Mouse (Mus musculus): ENCODE data around the gene Spic. TPM values are rescaled to one million over a fixed set of nuclear protein-coding genes. Genes with fewer than 3 reads are reported as not detected.
A peak's percentile ranks its signal among the peaks of the same experiment; 100 is the strongest.

Gene Spic
- 0.66 and 0.84 TPM in 2 replicates for polyA plus RNA-seq (2015; fragmentation: Nextera tagmentation; extraction: Ambion mirVana)

DNA sequence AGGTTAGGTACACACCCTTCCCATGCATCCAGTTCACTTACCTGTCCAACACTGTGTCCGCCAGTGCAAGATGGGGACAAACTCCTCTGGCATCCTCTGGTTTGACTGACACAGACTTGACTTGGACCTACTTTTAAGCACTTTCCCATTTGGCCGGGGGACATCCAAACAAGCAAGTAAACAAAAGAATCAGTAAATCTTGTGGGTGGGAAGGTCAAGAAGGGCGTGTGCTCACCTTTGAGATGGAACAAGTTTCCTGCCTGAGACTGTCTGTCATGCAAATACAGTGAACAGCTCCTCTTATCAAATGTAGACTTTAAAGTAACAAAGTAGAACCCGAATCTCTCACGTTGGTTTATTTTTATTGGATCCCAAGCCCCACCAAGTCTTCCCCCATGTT, at the start of gene Spic:
TSS of gene Spic (minus strand) at position 91 of the 400 bp plus-strand sequence.
- WGBS: 70% methylated on average over 5 of the region's 5 CpGs
- ATAC-seq (ENCODE audit: low FRiP score, low TSS enrichment): no peak
- Histone ChIP-seq H3K4me2 (replicated peaks; ENCODE audit: low read depth, low read length) (no peak within 1 kb of the TSS), H3K27ac (ENCODE audit: low read length) (no peak within 1 kb of the TSS), H3K9ac (replicated peaks; ENCODE audit: low read length) (no peak within 1 kb of the TSS), H3K27me3 (ENCODE audit: insufficient read depth, low read length) (no peaks in the 10 kb centered on the region), H3K4me1 (ENCODE audit: insufficient read depth, low read length) (no peaks in the 10 kb centered on the region), H3K36me3 (ENCODE audit: insufficient read depth, low read length) (no peaks in the 10 kb centered on the region), H3K9me3 (ENCODE audit: low read length) (no peaks in the 10 kb centered on the region), H3K4me3 (ENCODE audit: low read length) (no peak within 1 kb of the TSS)

DNA sequence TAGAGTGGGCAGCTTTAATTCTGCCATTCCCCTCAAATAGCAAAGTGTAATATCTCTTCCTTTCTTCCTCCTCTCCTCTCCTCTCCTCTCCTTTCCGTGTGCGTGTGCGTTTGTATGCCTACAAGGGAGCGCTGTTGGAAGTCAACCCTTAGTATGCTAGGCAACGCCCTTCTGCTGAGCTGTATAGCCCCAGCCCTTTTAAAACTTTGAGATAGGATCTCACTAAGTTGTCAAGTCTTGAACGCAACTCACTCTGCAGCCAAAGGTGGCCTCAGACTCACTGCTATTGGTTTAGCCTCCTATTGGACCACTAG, 47.5 kb upstream of the Spic start:
- peaks cover 15% of the 10 kb centered on the region for H3K4me1 ChIP-seq (ENCODE audit: insufficient read depth, low read length)
- peak overlapping the region; percentile 68 for H3K4me3 ChIP-seq (ENCODE audit: low read length)
- WGBS: 12% methylated on average over 6 of the region's 6 CpGs
- H3K36me3 ChIP-seq (ENCODE audit: insufficient read depth, low read length): peaks cover 14% of the 10 kb centered on the region
- H3K9me3 ChIP-seq (ENCODE audit: low read length): no peaks in the 10 kb centered on the region
- no peaks in the 10 kb centered on the region for H3K27me3 ChIP-seq (ENCODE audit: insufficient read depth, low read length)
- peak overlapping the region; percentile 97 for H3K9ac ChIP-seq (replicated peaks; ENCODE audit: low read length)
- H3K4me2 ChIP-seq (replicated peaks; ENCODE audit: low read depth, low read length): peak overlapping the region; percentile 81
- no peak for ATAC-seq (ENCODE audit: low FRiP score, low TSS enrichment)
- no peak overlapping the region for H3K27ac ChIP-seq (ENCODE audit: low read length)

DNA sequence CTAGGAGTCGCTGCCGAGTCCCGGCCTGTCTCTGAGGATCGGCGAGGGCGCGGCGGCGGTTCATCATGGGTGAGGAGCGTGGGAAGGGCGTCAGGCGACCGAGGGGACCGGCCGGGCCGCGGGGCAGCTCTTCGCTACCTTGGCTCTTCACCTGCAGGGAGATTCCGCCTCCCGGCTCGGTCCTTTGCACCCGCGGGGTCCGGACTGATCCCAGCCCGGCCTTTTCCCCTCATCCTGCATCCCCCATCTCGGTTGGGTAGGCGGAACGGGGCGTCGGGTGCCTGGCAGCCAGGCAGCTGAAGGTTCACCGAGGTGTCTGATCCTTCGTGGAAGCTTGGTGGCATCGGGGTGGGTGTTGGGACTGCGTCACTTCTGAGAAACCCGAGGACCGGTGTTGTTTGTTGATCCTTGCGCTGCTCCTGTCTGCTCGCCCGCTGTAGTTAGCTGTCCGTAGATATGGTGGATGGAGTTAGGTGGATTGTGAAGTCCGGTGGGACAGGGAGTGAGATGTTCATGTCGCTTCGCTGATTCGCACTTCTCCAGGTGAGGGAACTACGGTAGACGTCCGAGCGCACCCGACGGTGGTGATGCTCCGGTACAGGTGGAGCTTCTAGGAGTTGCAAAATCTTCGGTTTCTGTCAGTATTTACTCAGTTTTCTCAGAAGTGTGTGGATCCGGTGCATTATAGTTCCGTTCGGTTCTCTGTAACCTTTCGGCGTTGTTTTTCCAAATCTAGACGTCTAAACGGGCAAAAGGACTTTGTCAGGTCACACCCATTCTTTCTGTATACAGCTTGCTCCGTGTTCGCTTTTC, 46.9 kb upstream of the Spic start:
- Histone ChIP-seq H3K9me3 (ENCODE audit: low read length) (no peaks in the 10 kb centered on the region), H3K4me2 (replicated peaks; ENCODE audit: low read depth, low read length) (peak overlapping the region; percentile 81), H3K9ac (replicated peaks; ENCODE audit: low read length) (peak overlapping the region; percentile 97), H3K27ac (ENCODE audit: low read length) (peak overlapping the region; percentile 94), H3K27me3 (ENCODE audit: insufficient read depth, low read length) (no peaks in the 10 kb centered on the region), H3K4me1 (ENCODE audit: insufficient read depth, low read length) (peaks cover 15% of the 10 kb centered on the region), H3K36me3 (ENCODE audit: insufficient read depth, low read length) (peaks cover 8% of the 10 kb centered on the region; the same call in 1 of the 2 replicates), H3K4me3 (ENCODE audit: low read length) (peak overlapping the region; percentile 68)
- ATAC-seq (ENCODE audit: low FRiP score, low TSS enrichment): peak; percentile 55
- WGBS: 1% methylated on average over 61 of the region's 61 CpGs

DNA sequence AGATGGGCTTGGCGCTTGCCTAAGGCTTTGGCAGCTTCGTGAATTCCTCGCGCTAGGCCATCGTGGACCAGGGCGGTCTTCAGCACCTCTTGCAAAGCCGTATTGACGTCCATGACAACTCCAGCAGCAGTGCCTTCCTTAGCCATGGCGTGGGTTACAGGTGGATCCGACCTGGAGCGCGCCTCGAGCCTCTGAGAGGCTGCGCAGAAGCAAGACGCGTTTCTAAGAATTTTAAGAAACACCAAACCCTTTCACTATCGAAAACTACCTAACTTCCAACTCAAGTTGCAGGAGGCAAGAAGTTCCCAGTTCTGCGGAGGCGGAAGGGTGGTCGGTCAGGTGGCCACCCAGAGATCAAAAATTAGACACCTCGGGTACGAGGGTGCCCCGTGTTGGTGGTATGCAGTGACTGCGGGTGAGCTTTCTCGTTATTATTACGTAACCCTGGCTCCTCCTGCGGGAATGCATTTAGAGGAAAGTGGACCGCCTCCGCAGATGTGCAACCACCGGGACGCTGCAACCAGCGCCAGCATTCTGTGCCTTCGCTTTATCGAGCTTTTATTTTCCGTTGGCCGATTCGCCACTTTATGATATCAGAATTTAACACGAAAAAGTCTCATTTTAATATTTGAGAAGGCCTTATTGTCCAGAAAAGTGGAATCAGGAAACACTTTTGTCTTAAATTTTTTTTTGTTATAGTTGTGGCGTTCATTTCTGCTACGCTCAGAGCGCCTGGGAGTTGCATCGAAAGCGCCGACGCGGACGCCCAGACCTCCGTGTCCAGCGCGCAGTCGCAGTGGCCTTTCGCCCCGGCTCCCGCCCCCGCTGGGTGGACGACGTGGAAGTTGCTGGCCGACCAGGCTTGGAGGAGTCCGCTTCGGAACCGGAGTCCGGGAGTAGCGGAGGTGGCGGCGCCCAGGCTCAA, 46.0 kb upstream of the Spic start, which contains the start of gene Arl1:
TSS of gene Arl1 (plus strand) at position 288 of the 925 bp plus-strand sequence.
- under 1% methylated on average over 65 of the region's 65 CpGs for WGBS
- Histone ChIP-seq H3K4me2 (replicated peaks; ENCODE audit: low read depth, low read length) (peak within 1 kb of the TSS; percentile 81), H3K9me3 (ENCODE audit: low read length) (no peaks in the 10 kb centered on the region), H3K27me3 (ENCODE audit: insufficient read depth, low read length) (no peaks in the 10 kb centered on the region), H3K4me1 (ENCODE audit: insufficient read depth, low read length) (peaks cover 15% of the 10 kb centered on the region), H3K4me3 (ENCODE audit: low read length) (peak within 1 kb of the TSS; percentile 68), H3K9ac (replicated peaks; ENCODE audit: low read length) (peak within 1 kb of the TSS; percentile 97), H3K27ac (ENCODE audit: low read length) (peak within 1 kb of the TSS; percentile 94), H3K36me3 (ENCODE audit: insufficient read depth, low read length) (0 out of 2 replicates have a peak, but pooled peaks cover under 1% of the 10 kb centered on the region)
- ATAC-seq (ENCODE audit: low FRiP score, low TSS enrichment): peak; percentile 97

DNA sequence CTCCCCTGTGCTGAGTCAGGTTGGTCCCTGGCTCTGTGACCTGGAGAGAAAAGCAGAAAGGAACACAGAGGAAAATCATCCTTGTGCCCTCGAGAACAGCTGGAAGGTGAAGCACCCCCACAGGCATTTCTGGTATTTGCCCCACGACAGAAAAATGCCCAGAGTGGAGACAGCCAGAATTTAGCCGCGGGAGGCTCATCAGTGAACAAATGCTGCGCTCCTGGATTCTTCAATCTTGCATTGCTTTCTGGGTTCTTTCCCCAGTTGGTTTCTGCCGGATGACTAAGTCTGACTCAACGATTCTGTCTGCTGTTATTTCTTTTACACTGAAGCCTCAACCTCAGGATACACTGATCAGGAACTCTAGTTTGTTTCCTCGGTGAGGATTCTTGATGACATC, 43.4 kb upstream of the Spic start:
- ATAC-seq (ENCODE audit: low FRiP score, low TSS enrichment): no peak
- Histone ChIP-seq H3K27ac (ENCODE audit: low read length) (no peak overlapping the region), H3K4me1 (ENCODE audit: insufficient read depth, low read length) (peaks cover 14% of the 10 kb centered on the region), H3K4me2 (replicated peaks; ENCODE audit: low read depth, low read length) (no peak overlapping the region), H3K36me3 (ENCODE audit: insufficient read depth, low read length) (no peaks in the 10 kb centered on the region), H3K9ac (replicated peaks; ENCODE audit: low read length) (no peak overlapping the region), H3K27me3 (ENCODE audit: insufficient read depth, low read length) (no peaks in the 10 kb centered on the region), H3K9me3 (ENCODE audit: low read length) (no peaks in the 10 kb centered on the region), H3K4me3 (ENCODE audit: low read length) (no peak overlapping the region)
- 73% methylated on average over 8 of the region's 8 CpGs for WGBS

DNA sequence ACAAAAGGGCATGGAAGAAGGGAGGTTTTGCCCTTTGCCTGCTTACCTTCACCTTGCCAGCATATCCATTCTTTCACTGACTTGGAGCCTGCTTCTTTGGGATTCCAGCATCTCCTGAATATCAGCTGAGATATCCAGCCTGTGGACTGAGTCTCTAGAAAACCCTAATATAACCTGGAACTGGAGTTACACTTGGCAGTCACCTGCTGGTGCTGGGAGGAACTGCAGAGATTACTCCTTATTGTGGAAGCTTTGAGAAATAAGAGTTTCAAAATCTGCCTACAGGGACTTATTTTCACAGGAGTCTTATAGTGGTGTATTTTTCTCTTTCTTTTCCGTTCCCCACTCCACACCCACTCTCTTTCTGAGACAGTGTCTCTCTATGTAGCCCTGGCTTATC, 42.3 kb upstream of the Spic start:
- Histone ChIP-seq H3K4me1 (ENCODE audit: insufficient read depth, low read length) (peaks cover 5% of the 10 kb centered on the region), H3K36me3 (ENCODE audit: insufficient read depth, low read length) (no peaks in the 10 kb centered on the region), H3K27ac (ENCODE audit: low read length) (no peak overlapping the region), H3K4me3 (ENCODE audit: low read length) (no peak overlapping the region), H3K9me3 (ENCODE audit: low read length) (no peaks in the 10 kb centered on the region), H3K27me3 (ENCODE audit: insufficient read depth, low read length) (no peaks in the 10 kb centered on the region), H3K9ac (replicated peaks; ENCODE audit: low read length) (no peak overlapping the region), H3K4me2 (replicated peaks; ENCODE audit: low read depth, low read length) (no peak overlapping the region)
- no peak for ATAC-seq (ENCODE audit: low FRiP score, low TSS enrichment)
- 47% methylated on average over 1 of the region's 1 CpGs for WGBS

DNA sequence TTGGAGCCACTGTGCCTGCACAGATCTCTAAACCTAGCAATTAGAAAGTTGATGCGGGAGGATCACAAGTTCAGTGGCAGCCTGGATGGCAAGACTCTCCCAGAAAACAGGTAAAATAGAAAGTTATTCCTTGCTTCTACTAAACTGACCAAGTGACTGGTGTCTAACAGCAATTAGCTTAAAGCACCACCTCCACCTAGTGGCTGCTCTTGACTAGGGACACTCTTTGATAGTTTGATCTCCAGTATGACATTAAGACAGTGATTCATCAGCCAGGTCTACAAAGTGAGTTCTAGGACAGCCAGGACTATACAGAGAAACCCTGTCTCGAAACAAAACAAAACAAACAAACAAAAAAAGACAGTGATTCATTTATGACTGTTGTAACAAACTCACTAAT, 40.5 kb upstream of the Spic start:
- WGBS: 47% methylated on average over 2 of the region's 2 CpGs
- Histone ChIP-seq H3K4me1 (ENCODE audit: insufficient read depth, low read length) (peaks cover 3% of the 10 kb centered on the region; the same call in 1 of the 2 replicates), H3K27me3 (ENCODE audit: insufficient read depth, low read length) (no peaks in the 10 kb centered on the region), H3K36me3 (ENCODE audit: insufficient read depth, low read length) (no peaks in the 10 kb centered on the region), H3K9me3 (ENCODE audit: low read length) (no peaks in the 10 kb centered on the region), H3K27ac (ENCODE audit: low read length) (no peak overlapping the region), H3K4me3 (ENCODE audit: low read length) (no peak overlapping the region), H3K9ac (replicated peaks; ENCODE audit: low read length) (no peak overlapping the region), H3K4me2 (replicated peaks; ENCODE audit: low read depth, low read length) (no peak overlapping the region)
- no peak for ATAC-seq (ENCODE audit: low FRiP score, low TSS enrichment)

DNA sequence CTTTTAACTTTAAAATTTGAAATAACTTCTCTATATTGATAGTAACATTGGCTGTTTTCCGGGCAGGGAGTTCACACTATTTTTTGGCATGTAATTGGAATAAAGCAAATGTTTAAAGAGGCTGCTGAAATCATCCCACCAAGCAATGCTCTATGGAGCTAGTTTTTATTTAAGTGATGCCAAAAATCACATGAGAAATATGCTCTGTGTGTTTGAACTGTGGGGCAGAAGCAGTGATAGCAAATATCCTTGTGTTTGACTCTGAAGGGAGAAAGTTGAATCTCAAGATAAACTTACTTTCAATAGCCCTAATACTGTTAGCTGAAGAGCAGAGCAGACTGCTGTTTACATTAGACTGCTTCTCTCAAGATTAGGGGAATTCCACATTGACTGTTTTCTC, 34.8 kb upstream of the Spic start:
- 91% methylated on average over 1 of the region's 1 CpGs for WGBS
- no peak for ATAC-seq (ENCODE audit: low FRiP score, low TSS enrichment)
- H3K36me3 ChIP-seq (ENCODE audit: insufficient read depth, low read length): no peaks in the 10 kb centered on the region

DNA sequence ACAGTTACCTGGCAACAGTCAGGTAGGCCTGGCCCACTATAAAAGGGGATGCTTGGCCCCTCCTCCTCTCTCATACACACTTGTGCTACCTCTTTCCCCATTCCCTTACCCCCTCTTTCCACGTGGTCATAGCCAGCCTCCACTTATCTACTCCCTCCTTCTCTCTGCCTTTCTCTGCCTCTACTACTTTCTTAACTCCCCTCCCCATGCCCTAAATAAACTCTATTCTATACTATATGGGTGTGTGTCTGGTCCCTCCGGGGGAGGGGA, 32.9 kb upstream of the Spic start:
- no peak overlapping the region for H3K9ac ChIP-seq (replicated peaks; ENCODE audit: low read length)
- H3K4me2 ChIP-seq (replicated peaks; ENCODE audit: low read depth, low read length): no peak overlapping the region
- no peak overlapping the region for H3K4me3 ChIP-seq (ENCODE audit: low read length)
- no peak for ATAC-seq (ENCODE audit: low FRiP score, low TSS enrichment)
- no peaks in the 10 kb centered on the region for H3K27me3 ChIP-seq (ENCODE audit: insufficient read depth, low read length)
- H3K4me1 ChIP-seq (ENCODE audit: insufficient read depth, low read length): no peaks in the 10 kb centered on the region
- H3K9me3 ChIP-seq (ENCODE audit: low read length): no peaks in the 10 kb centered on the region
- 44% methylated on average over 2 of the region's 2 CpGs for WGBS
- no peak overlapping the region for H3K27ac ChIP-seq (ENCODE audit: low read length)
- H3K36me3 ChIP-seq (ENCODE audit: insufficient read depth, low read length): no peaks in the 10 kb centered on the region

More for the DNA sequence above, 34.8 kb upstream of the Spic start:
- Histone ChIP-seq H3K27me3 (ENCODE audit: insufficient read depth, low read length) (no peaks in the 10 kb centered on the region), H3K9ac (replicated peaks; ENCODE audit: low read length) (no peak overlapping the region), H3K4me1 (ENCODE audit: insufficient read depth, low read length) (no peaks in the 10 kb centered on the region), H3K9me3 (ENCODE audit: low read length) (no peaks in the 10 kb centered on the region), H3K27ac (ENCODE audit: low read length) (no peak overlapping the region), H3K4me2 (replicated peaks; ENCODE audit: low read depth, low read length) (no peak overlapping the region), H3K4me3 (ENCODE audit: low read length) (no peak overlapping the region)
